Mouse (Mus musculus) embryonic fibroblast, embryonic 13.5 days (primary cell): ENCODE results near the gene Pou4f2.

ENCODE experiments used
- CTCF ChIP-seq: IDR thresholded peaks from 2 replicates; pipeline ENCODE4 v1.5.1; 2011; ENCODE audit warnings: mild to moderate bottlenecking, control low read depth, low read length, moderate library complexity, borderline replicate concordance; ENCODE audit not compliant: insufficient read depth
- POLR2A ChIP-seq: IDR thresholded peaks from 2 replicates; pipeline ENCODE4 v1.6.1; 2011; ENCODE audit warnings: low read depth, mild to moderate bottlenecking, control low read depth, low read length, moderate library complexity

GRCm38 (mm10) chr8:78426875-78427768 is 9.3 kb downstream of the Pou4f2 start:
- TF ChIP-seq POLR2A (no peak), CTCF (no peak)
